31 mouse cellular contexts compared by ENCODE assay signal in the genomic region with DNA sequence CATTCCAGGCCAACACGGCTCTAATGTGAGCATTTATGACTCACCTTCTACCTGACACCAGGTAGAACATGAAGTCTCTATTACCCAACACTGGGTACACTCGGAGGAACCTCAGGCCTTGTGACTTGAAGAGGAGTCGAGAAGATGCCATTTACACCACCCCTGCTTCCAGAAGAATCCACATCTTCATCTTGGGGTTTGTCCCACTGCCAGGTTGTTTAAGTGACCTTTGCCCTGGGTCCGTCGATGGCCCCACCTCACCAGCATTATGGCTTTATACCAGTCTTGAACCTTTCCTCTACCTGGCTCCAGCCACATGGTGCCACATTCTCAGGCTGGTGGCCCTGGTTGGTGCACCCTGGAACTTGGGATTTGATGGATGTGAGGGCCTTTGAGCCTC. TPM values are rescaled to one million over a fixed set of nuclear protein-coding genes. Genes with fewer than 3 reads are reported as not detected.
DNase-seq lines count a peak whose midpoint lies in the region; ATAC-seq and TF ChIP-seq lines count a peak whose summit lies in the region.
"Had no signal": no experiment of that assay in that cellular context is flagged by ENCODE, and none has a peak within 500 bp of the region (broad histone marks: within the 10 kb centered on the region; RNA-seq: fewer than 3 reads in every experiment).

No protein-coding gene starts in this region.

- DNase-seq in cerebellum, adult 9-10 months: peak; percentile 68
- no peak for DNase-seq in cerebellum, postnatal 36 days
- DNase-seq in forebrain, postnatal 0 days: no peak
- no peak for DNase-seq in hindbrain, postnatal 0 days (ENCODE audit: low spot score)
- no peak for DNase-seq in neural tube, embryonic 10.5 days (ENCODE audit: extremely low spot score, low spot score)
- DNase-seq: adrenal gland, adult 8-10 months; embryo, embryonic 11 days; heart, postnatal 36 days; kidney, adult 11 months; kidney, postnatal 14 days; layer of hippocampus, adult 9-11 months; lung, postnatal 4 days; thymus, adult 2 months; thymus, postnatal 36 days had no signal

- no peak overlapping the region for H3K4me2 ChIP-seq in forebrain, embryonic 15.5 days (replicated peaks)
- H3K4me2 ChIP-seq in forebrain, postnatal 0 days (ENCODE audit: low read depth): no peak overlapping the region
- no peak overlapping the region for H3K4me2 ChIP-seq in hindbrain, postnatal 0 days (ENCODE audit: low read depth, low read length)
- H3K4me2 ChIP-seq in hindbrain, embryonic 12.5 days (replicated peaks): no peak overlapping the region
- H3K4me2 ChIP-seq in neural tube, embryonic 14.5 days (ENCODE audit: low read depth, low read length): no peak overlapping the region
- H3K4me2 ChIP-seq: heart, embryonic 11.5 days; limb, embryonic 13.5 days; liver, embryonic 11.5 days; midbrain, embryonic 13.5 days had no signal

- no peaks in the 10 kb centered on the region for H3K9me3 ChIP-seq in forebrain, embryonic 15.5 days
- no peaks in the 10 kb centered on the region for H3K9me3 ChIP-seq in forebrain, postnatal 0 days (ENCODE audit: low read length)
- no peaks in the 10 kb centered on the region for H3K9me3 ChIP-seq in hindbrain, postnatal 0 days (ENCODE audit: low read length)
- no peaks in the 10 kb centered on the region for H3K9me3 ChIP-seq in hindbrain, embryonic 12.5 days (replicated peaks)
- H3K9me3 ChIP-seq in neural tube, embryonic 14.5 days (ENCODE audit: control insufficient read depth, low read length): no peaks in the 10 kb centered on the region
- H3K9me3 ChIP-seq: G1E; limb, embryonic 13.5 days; megakaryocyte, embryonic 14.5 days; midbrain, embryonic 13.5 days had no signal

- no peak for TF ChIP-seq CTCF in forebrain, postnatal 0 days (IDR thresholded peaks at IDR 0.05; ENCODE audit: low read depth)
- TF ChIP-seq CTCF in hindbrain, postnatal 0 days (IDR thresholded peaks at IDR 0.05; ENCODE audit: low read depth): no peak

- peak overlapping the region; percentile 40 for H3K27ac ChIP-seq in forebrain, embryonic 15.5 days (replicated peaks)
- H3K27ac ChIP-seq in forebrain, postnatal 0 days (ENCODE audit: low read depth, low read length): no peak overlapping the region
- H3K27ac ChIP-seq in hindbrain, postnatal 0 days: peak overlapping the region; percentile 58; the same call in 1 of the 2 replicates
- no peak overlapping the region for H3K27ac ChIP-seq in hindbrain, embryonic 12.5 days
- H3K27ac ChIP-seq in neural tube, embryonic 14.5 days (ENCODE audit: low read depth, low read length): no peak overlapping the region
- H3K27ac ChIP-seq: limb, embryonic 13.5 days; midbrain, embryonic 13.5 days had no signal

- H3K36me3 ChIP-seq in forebrain, embryonic 15.5 days: no peaks in the 10 kb centered on the region
- H3K36me3 ChIP-seq in forebrain, postnatal 0 days (ENCODE audit: insufficient read depth): peaks cover 20% of the 10 kb centered on the region
- peaks cover 14% of the 10 kb centered on the region for H3K36me3 ChIP-seq in hindbrain, postnatal 0 days (ENCODE audit: insufficient read depth, low read length)
- peaks cover 14% of the 10 kb centered on the region; the same call in 1 of the 2 replicates for H3K36me3 ChIP-seq in hindbrain, embryonic 12.5 days
- peaks cover 6% of the 10 kb centered on the region; the same call in 1 of the 2 replicates for H3K36me3 ChIP-seq in neural tube, embryonic 14.5 days (ENCODE audit: control insufficient read depth, insufficient read depth, low read length)

- no peak for ATAC-seq in forebrain, embryonic 15.5 days (replicated peaks)
- ATAC-seq in forebrain, postnatal 0 days: no peak
- no peak for ATAC-seq in hindbrain, postnatal 0 days
- no peak for ATAC-seq in hindbrain, embryonic 12.5 days (ENCODE audit: low FRiP score)
- ATAC-seq in neural tube, embryonic 14.5 days (ENCODE audit: low read depth): no peak
- ATAC-seq: midbrain, embryonic 13.5 days had no signal

- peaks cover 10% of the 10 kb centered on the region for H3K4me1 ChIP-seq in forebrain, embryonic 15.5 days
- no peaks in the 10 kb centered on the region for H3K4me1 ChIP-seq in forebrain, postnatal 0 days (ENCODE audit: insufficient read depth)
- H3K4me1 ChIP-seq in hindbrain, postnatal 0 days (ENCODE audit: insufficient read depth, low read length): peaks cover 6% of the 10 kb centered on the region; the same call in 1 of the 2 replicates
- H3K4me1 ChIP-seq in hindbrain, embryonic 12.5 days: peaks cover 6% of the 10 kb centered on the region; the same call in 1 of the 2 replicates
- H3K4me1 ChIP-seq in neural tube, embryonic 14.5 days (ENCODE audit: control insufficient read depth, insufficient read depth, low read length): no peaks in the 10 kb centered on the region
- H3K4me1 ChIP-seq: midbrain, embryonic 13.5 days had no signal

- H3K4me3 ChIP-seq in forebrain, embryonic 15.5 days: no peak overlapping the region
- no peak overlapping the region for H3K4me3 ChIP-seq in forebrain, postnatal 0 days (ENCODE audit: low read depth, low read length)
- no peak overlapping the region for H3K4me3 ChIP-seq in hindbrain, postnatal 0 days (ENCODE audit: low read length)
- H3K4me3 ChIP-seq in hindbrain, embryonic 12.5 days: no peak overlapping the region
- H3K4me3 ChIP-seq in neural tube, embryonic 14.5 days (ENCODE audit: low read depth, low read length): no peak overlapping the region
- H3K4me3 ChIP-seq: erythroblast, embryonic 14.5 days; limb, embryonic 13.5 days; megakaryocyte, embryonic 14.5 days; midbrain, embryonic 13.5 days had no signal

- no peak overlapping the region for H3K9ac ChIP-seq in forebrain, embryonic 15.5 days (replicated peaks)
- H3K9ac ChIP-seq in forebrain, postnatal 0 days: no peak overlapping the region
- H3K9ac ChIP-seq in hindbrain, postnatal 0 days (replicated peaks; ENCODE audit: low read length): no peak overlapping the region
- no peak overlapping the region for H3K9ac ChIP-seq in hindbrain, embryonic 12.5 days
- H3K9ac ChIP-seq in neural tube, embryonic 14.5 days (replicated peaks; ENCODE audit: low read depth, low read length): 0 out of 2 replicates have a peak overlapping the region, but pooled peaks have one; percentile 11
- H3K9ac ChIP-seq: limb, embryonic 13.5 days; midbrain, embryonic 13.5 days had no signal

- H3K27me3 ChIP-seq in forebrain, embryonic 15.5 days: no peaks in the 10 kb centered on the region
- H3K27me3 ChIP-seq in forebrain, postnatal 0 days (ENCODE audit: insufficient read depth, low read length): no peaks in the 10 kb centered on the region
- H3K27me3 ChIP-seq in hindbrain, postnatal 0 days (ENCODE audit: insufficient read depth, low read length): no peaks in the 10 kb centered on the region
- no peaks in the 10 kb centered on the region for H3K27me3 ChIP-seq in hindbrain, embryonic 12.5 days
- no peaks in the 10 kb centered on the region for H3K27me3 ChIP-seq in neural tube, embryonic 14.5 days (ENCODE audit: control insufficient read depth, insufficient read depth, low read length)
- H3K27me3 ChIP-seq: limb, embryonic 13.5 days; megakaryocyte, embryonic 14.5 days; midbrain, embryonic 13.5 days had no signal

- 95% methylated on average over 5 of the region's 5 CpGs for WGBS in forebrain, embryonic 15.5 days
- WGBS in forebrain, postnatal 0 days: 94% methylated on average over 5 of the region's 5 CpGs
- 83% methylated on average over 5 of the region's 5 CpGs for WGBS in hindbrain, postnatal 0 days
- WGBS in hindbrain, embryonic 12.5 days: 90% methylated on average over 5 of the region's 5 CpGs
- 88% methylated on average over 5 of the region's 5 CpGs for WGBS in neural tube, embryonic 14.5 days

RNA-seq across cellular contexts. Expression of a gene that starts 2.3 kb away (rescaled TPM):
- 16.6 and 19.3 TPM in 2 replicates for polyA plus RNA-seq in forebrain, embryonic 15.5 days (2015; fragmentation: Nextera tagmentation; extraction: Ambion mirVana)
- total RNA-seq in forebrain, postnatal 0 days (2014; rRNA removed): 65.3 and 72.9 TPM in 2 replicates
- polyA plus RNA-seq in forebrain, postnatal 0 days (2015; fragmentation: Nextera tagmentation; extraction: Ambion mirVana): 34.8 and 42.3 TPM in 2 replicates
- total RNA-seq in hindbrain, postnatal 0 days (2014; rRNA removed): 87.0 and 114 TPM in 2 replicates
- polyA plus RNA-seq in hindbrain, postnatal 0 days (2015; fragmentation: Nextera tagmentation; extraction: Ambion mirVana): 39.5 and 40.9 TPM in 2 replicates
- 13.5 and 14.3 TPM in 2 replicates for polyA plus RNA-seq in hindbrain, embryonic 12.5 days (2016; fragmentation: Nextera tagmentation; extraction: Ambion mirVana)
- 5.2 and 5.4 TPM in 2 replicates for polyA plus RNA-seq in neural tube, embryonic 14.5 days (2014; fragmentation: Nextera tagmentation; extraction: Ambion mirVana)

RNA-seq across cellular contexts. Expression of a gene that starts 10.4 kb away (rescaled TPM):
- 25.9 and 26.4 TPM in 2 replicates for polyA plus RNA-seq in forebrain, embryonic 15.5 days (2015; fragmentation: Nextera tagmentation; extraction: Ambion mirVana)
- 32.4 and 35.5 TPM in 2 replicates for total RNA-seq in forebrain, postnatal 0 days (2014; rRNA removed)
- 31.3 and 33.2 TPM in 2 replicates for polyA plus RNA-seq in forebrain, postnatal 0 days (2015; fragmentation: Nextera tagmentation; extraction: Ambion mirVana)
- 66.9 and 75.7 TPM in 2 replicates for total RNA-seq in hindbrain, postnatal 0 days (2014; rRNA removed)
- 45.6 and 47.5 TPM in 2 replicates for polyA plus RNA-seq in hindbrain, postnatal 0 days (2015; fragmentation: Nextera tagmentation; extraction: Ambion mirVana)
- 21.5 and 22.9 TPM in 2 replicates for polyA plus RNA-seq in hindbrain, embryonic 12.5 days (2016; fragmentation: Nextera tagmentation; extraction: Ambion mirVana)
- polyA plus RNA-seq in neural tube, embryonic 14.5 days (2014; fragmentation: Nextera tagmentation; extraction: Ambion mirVana): 30.4 and 35.1 TPM in 2 replicates

RNA-seq across cellular contexts. Expression of a gene that starts 21.8 kb away (rescaled TPM):
- polyA plus RNA-seq in forebrain, embryonic 15.5 days (2015; fragmentation: Nextera tagmentation; extraction: Ambion mirVana): 0.23 and 0.24 TPM in 2 replicates
- 0.38 and 1.0 TPM in 2 replicates for total RNA-seq in forebrain, postnatal 0 days (2014; rRNA removed)
- polyA plus RNA-seq in forebrain, postnatal 0 days (2015; fragmentation: Nextera tagmentation; extraction: Ambion mirVana): 0.26 and 0.45 TPM in 2 replicates
- total RNA-seq in hindbrain, postnatal 0 days (2014; rRNA removed): 0.21 and 0.83 TPM in 2 replicates
- 0.73 and 0.76 TPM in 2 replicates for polyA plus RNA-seq in hindbrain, postnatal 0 days (2015; fragmentation: Nextera tagmentation; extraction: Ambion mirVana)
- polyA plus RNA-seq in hindbrain, embryonic 12.5 days (2016; fragmentation: Nextera tagmentation; extraction: Ambion mirVana): 0.31 and 0.56 TPM in 2 replicates
- 0.98 and 1.2 TPM in 2 replicates for polyA plus RNA-seq in neural tube, embryonic 14.5 days (2014; fragmentation: Nextera tagmentation; extraction: Ambion mirVana)
- total RNA-seq: adrenal gland, adult 8-10 months; adrenal gland, postnatal 4 days; gastrocnemius, postnatal 14 days; granulocyte monocyte progenitor cell, adult 5-6 weeks; heart, postnatal 36 days; monocyte, adult 5-6 weeks had no signal
- polyA plus RNA-seq: erythroblast, embryonic 14.5 days; G1E; heart, embryonic 16.5 days; liver, embryonic 11.5 days; lung, embryonic 16.5 days; thymus, adult 2 months had no signal

RNA-seq across cellular contexts. Expression of a gene that starts 22.7 kb away (rescaled TPM):
- polyA plus RNA-seq in forebrain, embryonic 15.5 days (2015; fragmentation: Nextera tagmentation; extraction: Ambion mirVana): 3.5 and 4.2 TPM in 2 replicates
- 6.4 and 11.8 TPM in 2 replicates for total RNA-seq in forebrain, postnatal 0 days (2014; rRNA removed)
- polyA plus RNA-seq in forebrain, postnatal 0 days (2015; fragmentation: Nextera tagmentation; extraction: Ambion mirVana): 5.6 and 8.2 TPM in 2 replicates
- total RNA-seq in hindbrain, postnatal 0 days (2014; rRNA removed): 15.1 and 35.0 TPM in 2 replicates
- polyA plus RNA-seq in hindbrain, postnatal 0 days (2015; fragmentation: Nextera tagmentation; extraction: Ambion mirVana): 16.7 and 19.1 TPM in 2 replicates
- 4.2 and 5.0 TPM in 2 replicates for polyA plus RNA-seq in hindbrain, embryonic 12.5 days (2016; fragmentation: Nextera tagmentation; extraction: Ambion mirVana)
- 12.4 and 17.1 TPM in 2 replicates for polyA plus RNA-seq in neural tube, embryonic 14.5 days (2014; fragmentation: Nextera tagmentation; extraction: Ambion mirVana)
- total RNA-seq: gastrocnemius, postnatal 14 days; granulocyte monocyte progenitor cell, adult 5-6 weeks; monocyte, adult 5-6 weeks had no signal
- polyA plus RNA-seq: erythroblast, embryonic 14.5 days; liver, embryonic 16.5 days had no signal

RNA-seq across cellular contexts. Expression of a gene that starts 24.3 kb away (rescaled TPM):
- 74.1 and 79.6 TPM in 2 replicates for polyA plus RNA-seq in forebrain, embryonic 15.5 days (2015; fragmentation: Nextera tagmentation; extraction: Ambion mirVana)
- 114 and 123 TPM in 2 replicates for total RNA-seq in forebrain, postnatal 0 days (2014; rRNA removed)
- polyA plus RNA-seq in forebrain, postnatal 0 days (2015; fragmentation: Nextera tagmentation; extraction: Ambion mirVana): 119 and 123 TPM in 2 replicates
- 89.8 and 92.2 TPM in 2 replicates for total RNA-seq in hindbrain, postnatal 0 days (2014; rRNA removed)
- 103 and 106 TPM in 2 replicates for polyA plus RNA-seq in hindbrain, postnatal 0 days (2015; fragmentation: Nextera tagmentation; extraction: Ambion mirVana)
- 40.4 and 43.2 TPM in 2 replicates for polyA plus RNA-seq in hindbrain, embryonic 12.5 days (2016; fragmentation: Nextera tagmentation; extraction: Ambion mirVana)
- 78.6 and 85.0 TPM in 2 replicates for polyA plus RNA-seq in neural tube, embryonic 14.5 days (2014; fragmentation: Nextera tagmentation; extraction: Ambion mirVana)
- total RNA-seq: monocyte, adult 5-6 weeks had no signal

Comparison
In these comparisons a context has a peak if more than half of its experiments do, and no peak if none do; other contexts are left out.
1. H3K27ac ChIP-seq: peak in forebrain, embryonic 15.5 days (single experiment) and hindbrain, postnatal 0 days (single experiment); none in forebrain, postnatal 0 days (single experiment), hindbrain, embryonic 12.5 days (single experiment) and neural tube, embryonic 14.5 days (single experiment).